In the genomic region with DNA sequence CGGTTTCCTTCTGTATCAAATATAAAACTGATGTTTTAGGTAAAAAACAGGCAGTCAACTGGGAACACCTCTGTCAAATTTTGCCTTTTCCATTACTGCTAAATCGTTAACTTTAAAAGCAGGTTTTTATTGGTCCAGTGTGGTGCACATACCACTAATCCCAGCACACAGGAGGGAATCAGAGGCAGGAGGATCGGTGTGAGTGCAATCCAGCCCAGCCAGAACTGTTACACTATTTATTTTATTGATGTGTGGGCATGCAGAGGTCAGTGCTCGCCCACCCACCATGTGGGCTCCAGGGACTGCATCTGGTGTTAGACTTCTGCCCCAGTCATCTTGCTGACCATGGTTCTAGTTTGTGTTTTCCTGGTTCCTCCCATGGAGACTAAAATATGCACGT, we compare ENCODE assay signal across 27 mouse cellular contexts. TPM values are rescaled to one million over a fixed set of nuclear protein-coding genes. Genes with fewer than 3 reads are reported as not detected.
DNase-seq lines count a peak whose midpoint lies in the region; ATAC-seq lines count a peak whose summit lies in the region.
"Had no signal": no experiment of that assay in that cellular context is flagged by ENCODE, and none has a peak within 500 bp of the region (broad histone marks: within the 10 kb centered on the region; RNA-seq: fewer than 3 reads in every experiment).

No protein-coding gene starts in this region.

- no peaks in the 10 kb centered on the region for H3K27me3 ChIP-seq in midbrain, embryonic 10.5 days (ENCODE audit: low read depth, poor library complexity, severe bottlenecking)
- no peaks in the 10 kb centered on the region for H3K27me3 ChIP-seq in midbrain, embryonic 14.5 days (ENCODE audit: control insufficient read depth, insufficient read depth, low read length)
- H3K27me3 ChIP-seq in limb, embryonic 12.5 days = no peaks in the 10 kb centered on the region
- no peaks in the 10 kb centered on the region for H3K27me3 ChIP-seq in liver, embryonic 11.5 days (replicated peaks; ENCODE audit: control insufficient read depth, insufficient read depth, low read length)
- no peaks in the 10 kb centered on the region for H3K27me3 ChIP-seq in forebrain, embryonic 16.5 days (replicated peaks; ENCODE audit: control insufficient read depth, insufficient read depth, low read length)
- H3K27me3 ChIP-seq: CH12.LX; embryonic facial prominence, embryonic 13.5 days; forebrain, embryonic 12.5 days; forebrain, embryonic 15.5 days; heart, embryonic 13.5 days; hindbrain, embryonic 12.5 days; Patski had no signal

- ATAC-seq in midbrain, embryonic 14.5 days (ENCODE audit: low FRiP score, low TSS enrichment) = no peak
- peak; percentile 85; the same call in 1 of the 2 replicates for ATAC-seq in limb, embryonic 12.5 days (ENCODE audit: insufficient number of reproducible peaks, insufficient read depth, low FRiP score, low TSS enrichment, low read depth)
- ATAC-seq in liver, embryonic 11.5 days (replicated peaks; ENCODE audit: low FRiP score) = no peak
- ATAC-seq in forebrain, embryonic 16.5 days = no peak
- ATAC-seq: forebrain, embryonic 15.5 days; hindbrain, embryonic 16.5 days; Patski had no signal

- H3K9me3 ChIP-seq in midbrain, embryonic 10.5 days (replicated peaks) = no peaks in the 10 kb centered on the region
- H3K9me3 ChIP-seq in midbrain, embryonic 14.5 days (ENCODE audit: control insufficient read depth, low read length) = no peaks in the 10 kb centered on the region
- no peaks in the 10 kb centered on the region for H3K9me3 ChIP-seq in limb, embryonic 12.5 days
- no peaks in the 10 kb centered on the region for H3K9me3 ChIP-seq in liver, embryonic 11.5 days (ENCODE audit: control insufficient read depth, low read length)
- no peaks in the 10 kb centered on the region for H3K9me3 ChIP-seq in forebrain, embryonic 16.5 days (ENCODE audit: control insufficient read depth, low read length)
- H3K9me3 ChIP-seq: embryonic facial prominence, embryonic 13.5 days; forebrain, embryonic 12.5 days; forebrain, embryonic 15.5 days; G1E; heart, embryonic 10.5 days; heart, embryonic 13.5 days; hindbrain, embryonic 12.5 days had no signal

- no peak overlapping the region for H3K27ac ChIP-seq in midbrain, embryonic 10.5 days (replicated peaks)
- no peak overlapping the region for H3K27ac ChIP-seq in midbrain, embryonic 14.5 days (replicated peaks; ENCODE audit: low read depth, low read length)
- H3K27ac ChIP-seq in limb, embryonic 12.5 days = peak overlapping the region; percentile 66; the same call in 1 of the 2 replicates
- no peak overlapping the region for H3K27ac ChIP-seq in liver, embryonic 11.5 days (ENCODE audit: low read depth, low read length)
- H3K27ac ChIP-seq in forebrain, embryonic 16.5 days (ENCODE audit: low read length) = no peak overlapping the region
- H3K27ac ChIP-seq: embryonic facial prominence, embryonic 13.5 days; forebrain, embryonic 12.5 days; forebrain, embryonic 15.5 days; heart, adult 2 months; heart, embryonic 10.5 days; heart, embryonic 13.5 days; hindbrain, embryonic 12.5 days had no signal

- 86% methylated on average over 5 of the region's 5 CpGs for WGBS in midbrain, embryonic 10.5 days
- 86% methylated on average over 5 of the region's 5 CpGs for WGBS in midbrain, embryonic 14.5 days
- 22% methylated on average over 5 of the region's 5 CpGs for WGBS in limb, embryonic 12.5 days
- 74% methylated on average over 5 of the region's 5 CpGs for WGBS in liver, embryonic 11.5 days
- 89% methylated on average over 5 of the region's 5 CpGs for WGBS in forebrain, embryonic 16.5 days

- no peak overlapping the region for H3K9ac ChIP-seq in midbrain, embryonic 14.5 days (replicated peaks; ENCODE audit: low read length)
- H3K9ac ChIP-seq in limb, embryonic 12.5 days (replicated peaks) = no peak overlapping the region
- no peak overlapping the region for H3K9ac ChIP-seq in liver, embryonic 11.5 days (ENCODE audit: low read depth, low read length)
- H3K9ac ChIP-seq in forebrain, embryonic 16.5 days (replicated peaks; ENCODE audit: low read depth, low read length) = no peak overlapping the region
- H3K9ac ChIP-seq: embryonic facial prominence, embryonic 13.5 days; forebrain, embryonic 12.5 days; forebrain, embryonic 15.5 days; heart, embryonic 13.5 days; hindbrain, embryonic 12.5 days had no signal

- no peak overlapping the region for H3K4me2 ChIP-seq in midbrain, embryonic 14.5 days (ENCODE audit: low read length)
- H3K4me2 ChIP-seq in limb, embryonic 12.5 days = peak overlapping the region; percentile 8; the same call in 1 of the 2 replicates
- no peak overlapping the region for H3K4me2 ChIP-seq in liver, embryonic 11.5 days
- no peak overlapping the region for H3K4me2 ChIP-seq in forebrain, embryonic 16.5 days (ENCODE audit: low read length)
- H3K4me2 ChIP-seq: embryonic facial prominence, embryonic 13.5 days; forebrain, embryonic 12.5 days; forebrain, embryonic 15.5 days; heart, embryonic 13.5 days; hindbrain, embryonic 12.5 days had no signal

- H3K4me1 ChIP-seq in midbrain, embryonic 10.5 days = peaks cover 27% of the 10 kb centered on the region
- peaks cover 19% of the 10 kb centered on the region for H3K4me1 ChIP-seq in midbrain, embryonic 14.5 days (ENCODE audit: control insufficient read depth, insufficient read depth, low read length)
- H3K4me1 ChIP-seq in limb, embryonic 12.5 days (replicated peaks) = peaks cover 35% of the 10 kb centered on the region
- H3K4me1 ChIP-seq in liver, embryonic 11.5 days (replicated peaks; ENCODE audit: control insufficient read depth, insufficient read depth, low read length) = peaks cover 8% of the 10 kb centered on the region; the same call in 1 of the 2 replicates
- peaks cover 25% of the 10 kb centered on the region for H3K4me1 ChIP-seq in forebrain, embryonic 16.5 days (replicated peaks; ENCODE audit: control insufficient read depth, insufficient read depth, low read length)
- H3K4me1 ChIP-seq: heart, embryonic 10.5 days; heart, embryonic 13.5 days had no signal

- H3K36me3 ChIP-seq in midbrain, embryonic 10.5 days = peaks cover 36% of the 10 kb centered on the region
- H3K36me3 ChIP-seq in midbrain, embryonic 14.5 days (ENCODE audit: control insufficient read depth, insufficient read depth, low read length) = peaks cover 18% of the 10 kb centered on the region
- peaks cover 15% of the 10 kb centered on the region for H3K36me3 ChIP-seq in limb, embryonic 12.5 days
- H3K36me3 ChIP-seq in liver, embryonic 11.5 days (ENCODE audit: control insufficient read depth, insufficient read depth, low read length) = peaks cover 2% of the 10 kb centered on the region; the same call in 1 of the 2 replicates
- H3K36me3 ChIP-seq in forebrain, embryonic 16.5 days (ENCODE audit: control insufficient read depth, insufficient read depth) = 0 out of 2 replicates have a peak, but pooled peaks cover 2% of the 10 kb centered on the region

- peak; percentile 10 for DNase-seq in midbrain, embryonic 10.5 days (ENCODE audit: low spot score)
- DNase-seq in midbrain, embryonic 14.5 days = no peak
- DNase-seq in forelimb bud, embryonic 11.5 days (ENCODE audit: low read depth, low spot score) = peak; percentile 40
- no peak for DNase-seq in liver, embryonic 11.5 days (ENCODE audit: low spot score)
- no peak for DNase-seq in cerebellum, adult 9-10 months
- DNase-seq: adrenal gland, postnatal 10 days; adrenal gland, postnatal 36 days; B cell, adult 2 months; cerebellum, adult 18-20 months; cerebellum, adult 9-11 months; cerebellum, postnatal 25 days; gastrocnemius, postnatal 25 days; heart, adult 2 months; heart, postnatal 14 days had no signal

- no peak overlapping the region for H3K4me3 ChIP-seq in midbrain, embryonic 10.5 days
- no peak overlapping the region for H3K4me3 ChIP-seq in midbrain, embryonic 14.5 days (replicated peaks; ENCODE audit: low read depth, low read length)
- no peak overlapping the region for H3K4me3 ChIP-seq in limb, embryonic 12.5 days (replicated peaks)
- H3K4me3 ChIP-seq in liver, embryonic 11.5 days (ENCODE audit: low read depth, low read length) = no peak overlapping the region
- no peak overlapping the region for H3K4me3 ChIP-seq in forebrain, embryonic 16.5 days (replicated peaks; ENCODE audit: low read length)
- H3K4me3 ChIP-seq: embryonic facial prominence, embryonic 13.5 days; erythroblast, embryonic 14.5 days; forebrain, embryonic 12.5 days; forebrain, embryonic 15.5 days; heart, adult 2 months; heart, embryonic 10.5 days; heart, embryonic 13.5 days; hindbrain, embryonic 12.5 days had no signal

RNA-seq across cellular contexts. Expression of gene Lars2, which starts 15.7 kb away (rescaled TPM):
- polyA plus RNA-seq in midbrain, embryonic 10.5 days (2016; fragmentation: Nextera tagmentation; extraction: Ambion mirVana) = 584 and 607 TPM in 2 replicates
- polyA plus RNA-seq in midbrain, embryonic 14.5 days (2014; fragmentation: Nextera tagmentation; extraction: Ambion mirVana) = 1,346 and 1,403 TPM in 2 replicates
- 1,119 and 1,204 TPM in 2 replicates for polyA plus RNA-seq in limb, embryonic 12.5 days (2016; fragmentation: Nextera tagmentation; extraction: Ambion mirVana)
- polyA plus RNA-seq in liver, embryonic 11.5 days (2014; fragmentation: Nextera tagmentation; extraction: Ambion mirVana) = 860 and 1,217 TPM in 2 replicates
- polyA plus RNA-seq in forebrain, embryonic 16.5 days (2015; fragmentation: Nextera tagmentation; extraction: Ambion mirVana) = 763 and 906 TPM in 2 replicates

Comparison
In these comparisons a context has a peak if more than half of its experiments do, and no peak if none do; other contexts are left out.
1. DNase-seq: peak in midbrain, embryonic 10.5 days (single experiment) and forelimb bud, embryonic 11.5 days (single experiment); none in midbrain, embryonic 14.5 days (single experiment), liver, embryonic 11.5 days (single experiment) and cerebellum, adult 9-10 months (single experiment).